Comparison of ENCODE assay signal across 8 mouse cellular contexts in genomic region chr4:149144459-149144858, GRCm38 (mm10). TPM values are rescaled to one million over a fixed set of nuclear protein-coding genes. Genes with fewer than 3 reads are reported as not detected.
DNase-seq lines count a peak whose midpoint lies in the region; ATAC-seq and TF ChIP-seq lines count a peak whose summit lies in the region.

No protein-coding gene starts in this region.

- H3K27ac ChIP-seq in heart, embryonic 15.5 days, result no peak overlapping the region
- no peak overlapping the region for H3K27ac ChIP-seq in liver, embryonic 11.5 days (ENCODE audit: low read depth, low read length)
- no peak overlapping the region for H3K27ac ChIP-seq in stomach, embryonic 14.5 days (ENCODE audit: low read length)

- DNase-seq in brain, embryonic 14.5 days (ENCODE audit: low read depth), result peak; percentile 93
- peak; percentile 88 for DNase-seq in kidney, postnatal 10 days
- peak; percentile 71 for DNase-seq in liver, embryonic 11.5 days (ENCODE audit: low spot score)
- DNase-seq in neural tube, embryonic 10.5 days (ENCODE audit: extremely low spot score, low spot score), result peak; percentile 87

- H3K9me3 ChIP-seq in heart, embryonic 15.5 days (replicated peaks), result no peaks in the 10 kb centered on the region
- H3K9me3 ChIP-seq in liver, embryonic 11.5 days (ENCODE audit: control insufficient read depth, low read length), result no peaks in the 10 kb centered on the region
- no peaks in the 10 kb centered on the region for H3K9me3 ChIP-seq in stomach, embryonic 14.5 days (ENCODE audit: control insufficient read depth, low read depth, low read length)

- no peak overlapping the region for H3K4me2 ChIP-seq in heart, embryonic 15.5 days
- no peak overlapping the region for H3K4me2 ChIP-seq in liver, embryonic 11.5 days
- H3K4me2 ChIP-seq in stomach, embryonic 14.5 days (replicated peaks; ENCODE audit: low read depth, low read length), result no peak overlapping the region

- ATAC-seq in CD4-positive, CD25-positive, alpha-beta regulatory T cell, adult 4 months, result peak; percentile 96
- ATAC-seq in erythroblast, adult 5-6 weeks (replicated peaks; ENCODE audit: low FRiP score, poor library complexity, severe bottlenecking), result peak; percentile 91
- peak; percentile 63; the same call in 1 of the 2 replicates for ATAC-seq in heart, embryonic 15.5 days (replicated peaks; ENCODE audit: insufficient number of reproducible peaks, insufficient read depth, low FRiP score, low read depth)
- peak; percentile 61 for ATAC-seq in liver, embryonic 11.5 days (replicated peaks; ENCODE audit: low FRiP score)
- ATAC-seq in stomach, embryonic 14.5 days (ENCODE audit: insufficient number of reproducible peaks, insufficient read depth, low FRiP score, low read depth), result peak; percentile 81

- H3K27me3 ChIP-seq in heart, embryonic 15.5 days, result no peaks in the 10 kb centered on the region
- no peaks in the 10 kb centered on the region; the same call in 1 of the 2 replicates for H3K27me3 ChIP-seq in liver, embryonic 11.5 days (replicated peaks; ENCODE audit: control insufficient read depth, insufficient read depth, low read length)
- H3K27me3 ChIP-seq in stomach, embryonic 14.5 days (ENCODE audit: control insufficient read depth, insufficient read depth, low read length), result no peaks in the 10 kb centered on the region

- no peak overlapping the region for H3K4me3 ChIP-seq in heart, embryonic 15.5 days
- no peak overlapping the region for H3K4me3 ChIP-seq in liver, embryonic 11.5 days (ENCODE audit: low read depth, low read length)
- H3K4me3 ChIP-seq in stomach, embryonic 14.5 days (ENCODE audit: low read depth, low read length), result no peak overlapping the region

- WGBS in heart, embryonic 15.5 days, result 3% methylated on average over 3 of the region's 3 CpGs
- 6% methylated on average over 3 of the region's 3 CpGs for WGBS in liver, embryonic 11.5 days
- WGBS in stomach, embryonic 14.5 days, result 5% methylated on average over 3 of the region's 3 CpGs

- TF ChIP-seq CTCF in brain, embryonic 14.5 days (IDR thresholded peaks at IDR 0.05; ENCODE audit: borderline replicate concordance, extremely low read depth, insufficient read depth, insufficient read length), result peak; percentile 94

- TF ChIP-seq POLR2A in brain, embryonic 14.5 days (IDR thresholded peaks at IDR 0.05; ENCODE audit: borderline replicate concordance, extremely low read depth, insufficient read depth, insufficient read length, poor library complexity, severe bottlenecking), result no peak

- H3K36me3 ChIP-seq in heart, embryonic 15.5 days, result 0 out of 2 replicates have a peak, but pooled peaks cover 5% of the 10 kb centered on the region
- no peaks in the 10 kb centered on the region for H3K36me3 ChIP-seq in liver, embryonic 11.5 days (ENCODE audit: control insufficient read depth, insufficient read depth, low read length)
- H3K36me3 ChIP-seq in stomach, embryonic 14.5 days (ENCODE audit: control insufficient read depth, insufficient read depth, low read length), result no peaks in the 10 kb centered on the region

- H3K4me1 ChIP-seq in heart, embryonic 15.5 days (replicated peaks), result 0 out of 2 replicates have a peak, but pooled peaks cover 5% of the 10 kb centered on the region
- peaks cover 9% of the 10 kb centered on the region for H3K4me1 ChIP-seq in liver, embryonic 11.5 days (replicated peaks; ENCODE audit: control insufficient read depth, insufficient read depth, low read length)
- peaks cover 5% of the 10 kb centered on the region; the same call in 1 of the 2 replicates for H3K4me1 ChIP-seq in stomach, embryonic 14.5 days (ENCODE audit: control insufficient read depth, insufficient read depth, low read length)

- no peak overlapping the region for H3K9ac ChIP-seq in heart, embryonic 15.5 days
- no peak overlapping the region for H3K9ac ChIP-seq in liver, embryonic 11.5 days (ENCODE audit: low read depth, low read length)
- H3K9ac ChIP-seq in stomach, embryonic 14.5 days (replicated peaks; ENCODE audit: low read depth, low read length), result no peak overlapping the region

RNA-seq across cellular contexts. Expression of gene Cenps, which starts 7.0 kb away (rescaled TPM):
- polyA plus RNA-seq in CD4-positive, CD25-positive, alpha-beta regulatory T cell, adult 4 months (2017; shearing (Covaris generic)), result 1 to 10 TPM; 6.8 to 8.5 TPM
- polyA plus RNA-seq in brain, embryonic 14.5 days (2012; rRNA removed), result 15.1 and 20.2 TPM in 2 replicates
- total RNA-seq in erythroblast, adult 5-6 weeks (2015; ENCODE audit: low replicate concordance), result 2.7 and 3.3 TPM in 2 replicates
- 4.7 and 7.1 TPM in 2 replicates for total RNA-seq in erythroblast, adult 5-6 weeks (2017; ENCODE audit: low replicate concordance)
- polyA plus RNA-seq in heart, embryonic 15.5 days (2015; fragmentation: Nextera tagmentation; extraction: Ambion mirVana), result 18.4 and 19.5 TPM in 2 replicates
- polyA plus RNA-seq in liver, embryonic 11.5 days (2014; fragmentation: Nextera tagmentation; extraction: Ambion mirVana), result 37.0 and 37.1 TPM in 2 replicates
- 35.1 and 35.4 TPM in 2 replicates for polyA plus RNA-seq in stomach, embryonic 14.5 days (2014; fragmentation: Nextera tagmentation; extraction: Ambion mirVana)

RNA-seq across cellular contexts. Expression of gene Cort, which starts 17.9 kb away (rescaled TPM):
- not detected for polyA plus RNA-seq in CD4-positive, CD25-positive, alpha-beta regulatory T cell, adult 4 months (2017; shearing (Covaris generic))
- 0.11 and 0.46 TPM in 2 replicates for polyA plus RNA-seq in brain, embryonic 14.5 days (2012; rRNA removed)
- total RNA-seq in erythroblast, adult 5-6 weeks (2015; ENCODE audit: low replicate concordance), result not detected in 2 replicates
- total RNA-seq in erythroblast, adult 5-6 weeks (2017; ENCODE audit: low replicate concordance), result not detected in 2 replicates
- 0.22 and 0.25 TPM in 2 replicates for polyA plus RNA-seq in heart, embryonic 15.5 days (2015; fragmentation: Nextera tagmentation; extraction: Ambion mirVana)
- 0.26 and 0.38 TPM in 2 replicates for polyA plus RNA-seq in liver, embryonic 11.5 days (2014; fragmentation: Nextera tagmentation; extraction: Ambion mirVana)
- 0.65 and 0.81 TPM in 2 replicates for polyA plus RNA-seq in stomach, embryonic 14.5 days (2014; fragmentation: Nextera tagmentation; extraction: Ambion mirVana)

RNA-seq across cellular contexts. Expression of gene Pgd, which starts 22.1 kb away (rescaled TPM):
- polyA plus RNA-seq in CD4-positive, CD25-positive, alpha-beta regulatory T cell, adult 4 months (2017; shearing (Covaris generic)), result 10 to 100 TPM; 41.3 to 86.4 TPM
- 94.0 and 107 TPM in 2 replicates for polyA plus RNA-seq in brain, embryonic 14.5 days (2012; rRNA removed)
- 37.7 and 62.5 TPM in 2 replicates for total RNA-seq in erythroblast, adult 5-6 weeks (2015; ENCODE audit: low replicate concordance)
- 29.4 and 32.2 TPM in 2 replicates for total RNA-seq in erythroblast, adult 5-6 weeks (2017; ENCODE audit: low replicate concordance)
- polyA plus RNA-seq in heart, embryonic 15.5 days (2015; fragmentation: Nextera tagmentation; extraction: Ambion mirVana), result 66.7 and 81.5 TPM in 2 replicates
- polyA plus RNA-seq in liver, embryonic 11.5 days (2014; fragmentation: Nextera tagmentation; extraction: Ambion mirVana), result 49.9 and 57.3 TPM in 2 replicates
- polyA plus RNA-seq in stomach, embryonic 14.5 days (2014; fragmentation: Nextera tagmentation; extraction: Ambion mirVana), result 66.8 and 69.3 TPM in 2 replicates

RNA-seq across cellular contexts. Expression of gene Dffa, which starts 40.5 kb away (rescaled TPM):
- polyA plus RNA-seq in CD4-positive, CD25-positive, alpha-beta regulatory T cell, adult 4 months (2017; shearing (Covaris generic)), result 10 to 100 TPM; 20.4 to 30.8 TPM
- 28.3 and 28.5 TPM in 2 replicates for polyA plus RNA-seq in brain, embryonic 14.5 days (2012; rRNA removed)
- total RNA-seq in erythroblast, adult 5-6 weeks (2015; ENCODE audit: low replicate concordance), result 4.8 and 9.4 TPM in 2 replicates
- total RNA-seq in erythroblast, adult 5-6 weeks (2017; ENCODE audit: low replicate concordance), result 2.6 and 3.9 TPM in 2 replicates
- polyA plus RNA-seq in heart, embryonic 15.5 days (2015; fragmentation: Nextera tagmentation; extraction: Ambion mirVana), result 27.6 TPM in 2 replicates
- 37.4 and 37.7 TPM in 2 replicates for polyA plus RNA-seq in liver, embryonic 11.5 days (2014; fragmentation: Nextera tagmentation; extraction: Ambion mirVana)
- 28.6 and 30.6 TPM in 2 replicates for polyA plus RNA-seq in stomach, embryonic 14.5 days (2014; fragmentation: Nextera tagmentation; extraction: Ambion mirVana)

RNA-seq across cellular contexts. Expression of gene Pex14, which starts 44.8 kb away (rescaled TPM):
- 10 to 100 TPM; 16.2 to 23.5 TPM for polyA plus RNA-seq in CD4-positive, CD25-positive, alpha-beta regulatory T cell, adult 4 months (2017; shearing (Covaris generic))
- polyA plus RNA-seq in brain, embryonic 14.5 days (2012; rRNA removed), result 27.8 and 35.1 TPM in 2 replicates
- total RNA-seq in erythroblast, adult 5-6 weeks (2015; ENCODE audit: low replicate concordance), result 1.9 and 6.3 TPM in 2 replicates
- total RNA-seq in erythroblast, adult 5-6 weeks (2017; ENCODE audit: low replicate concordance), result 3.2 and 5.6 TPM in 2 replicates
- 36.0 and 41.4 TPM in 2 replicates for polyA plus RNA-seq in heart, embryonic 15.5 days (2015; fragmentation: Nextera tagmentation; extraction: Ambion mirVana)
- 45.2 and 46.8 TPM in 2 replicates for polyA plus RNA-seq in liver, embryonic 11.5 days (2014; fragmentation: Nextera tagmentation; extraction: Ambion mirVana)
- polyA plus RNA-seq in stomach, embryonic 14.5 days (2014; fragmentation: Nextera tagmentation; extraction: Ambion mirVana), result 40.0 and 41.2 TPM in 2 replicates
